Mouse (Mus musculus) lung, postnatal 0 days (tissue): ENCODE measurements at regions not wholly inside any gene's neighbourhood (a gene's known extent, or its start where the extent isn't known, plus 50 kb on each side); places are given as distances from the start of the nearest gene placed in this dataset.

Experiments
- ATAC-seq: fragments of 200-750 bp; cut with Nextera tagmentation; 2 replicates; pipeline ENCODE4 v1.8.0; 2017; ENCODE audit warnings: moderate library complexity
- DNase-seq: peaks from one replicate; pipeline ENCODE4 v3.0.0-alpha.2; 2016; ENCODE audit warnings: low spot score
- H3K27ac ChIP-seq: fragments of 300-500 bp; sonication (generic); 2 replicates; pipeline ENCODE4 v1.5.1; 2014; ENCODE audit warnings: antibody characterized with exemption, mild to moderate bottlenecking, low read length, mixed read lengths
- H3K27me3 ChIP-seq: fragments of 300-500 bp; sonication (generic); replicated peaks from 2 replicates; pipeline ENCODE4 v1.6.1; 2014; ENCODE audit warnings: low read length, mixed read lengths; ENCODE audit not compliant: insufficient read depth
- H3K36me3 ChIP-seq: fragments of 300-500 bp; sonication (generic); 2 replicates; pipeline ENCODE4 v1.6.1; 2014; ENCODE audit warnings: low read length, mixed read lengths; ENCODE audit not compliant: insufficient read depth
- H3K4me1 ChIP-seq: fragments of 300-500 bp; sonication (generic); 2 replicates; pipeline ENCODE4 v1.6.1; 2014; ENCODE audit warnings: antibody characterized with exemption, low read depth, low read length, mixed read lengths; ENCODE audit not compliant: insufficient read depth
- H3K4me2 ChIP-seq: fragments of 300-500 bp; sonication (generic); replicated peaks from 2 replicates; pipeline ENCODE4 v1.6.1; 2014; ENCODE audit warnings: low read depth, mild to moderate bottlenecking, low read length, moderate library complexity, mixed read lengths
- H3K4me3 ChIP-seq: fragments of 300-500 bp; sonication (generic); 2 replicates; pipeline ENCODE4 v1.5.1; 2014; ENCODE audit warnings: low read depth, low read length
- H3K9ac ChIP-seq: fragments of 300-500 bp; sonication (generic); replicated peaks from 2 replicates; pipeline ENCODE4 v1.6.1; 2014; ENCODE audit warnings: low read depth, mild to moderate bottlenecking
- H3K9me3 ChIP-seq: fragments of 300-500 bp; sonication (generic); 2 replicates; pipeline ENCODE4 v1.6.1; 2016; ENCODE audit warnings: low read length, mixed read lengths
- CTCF ChIP-seq: IDR thresholded peaks from 2 replicates; pipeline ENCODE4 v1.5.1; 2016; ENCODE audit warnings: antibody characterized with exemption, mild to moderate bottlenecking
- EP300 ChIP-seq: IDR thresholded peaks from 2 replicates; pipeline ENCODE4 v1.6.1; 2016; ENCODE audit warnings: antibody characterized with exemption, mild to moderate bottlenecking, control low read depth
- WGBS: fragments of 180-500 bp; shearing (Covaris S2); extraction: QIAGEN DNeasy Blood & Tissue Kit; methylation state at CpG from one replicate; pipeline ENCODE4 v1.1.7; 2014; 5-methylcytosine and 5-hydroxymethylcytosine counted together

- H3K4me1 ChIP-seq: no peaks in the 10 kb centered on the region
- no peak overlapping the region for H3K4me3 ChIP-seq
- no peaks in the 10 kb centered on the region for H3K9me3 ChIP-seq
- H3K4me2 ChIP-seq: no peak overlapping the region
- WGBS: 56% methylated on average over 1 of the region's 1 CpGs
- H3K9ac ChIP-seq: no peak overlapping the region
- peak; percentile 56 for DNase-seq
- TF ChIP-seq CTCF (no peak), EP300 (no peak)
- H3K36me3 ChIP-seq: no peaks in the 10 kb centered on the region
- no peak for ATAC-seq
- H3K27ac ChIP-seq: no peak overlapping the region
- H3K27me3 ChIP-seq: no peaks in the 10 kb centered on the region
These were observed 272.9 kb upstream of the Slc10a2 start for GRCm38 (mm10) chr8:5378001-5378400.

- no peak for ATAC-seq
- H3K27me3 ChIP-seq: no peaks in the 10 kb centered on the region
- no peak overlapping the region for H3K9ac ChIP-seq
- H3K36me3 ChIP-seq: no peaks in the 10 kb centered on the region
- TF ChIP-seq EP300 (no peak), CTCF (no peak)
- H3K4me1 ChIP-seq: no peaks in the 10 kb centered on the region
- DNase-seq: no peak
- no peak overlapping the region for H3K4me3 ChIP-seq
- no peaks in the 10 kb centered on the region for H3K9me3 ChIP-seq
- no peak overlapping the region for H3K27ac ChIP-seq
- H3K4me2 ChIP-seq: no peak overlapping the region
These were observed 234.8 kb upstream of the Slc10a2 start for GRCm38 (mm10) chr8:5339953-5340352.

GRCm38 (mm10) chr8:5314594-5314993 is 209.4 kb upstream of the Slc10a2 start:
- H3K9me3 ChIP-seq: no peaks in the 10 kb centered on the region
- no peak for DNase-seq
- TF ChIP-seq CTCF: no peak
- no peak for TF ChIP-seq EP300
- H3K27ac ChIP-seq: no peak overlapping the region
- H3K4me1 ChIP-seq: no peaks in the 10 kb centered on the region
- H3K4me2 ChIP-seq: no peak overlapping the region
- 67% methylated on average over 1 of the region's 1 CpGs for WGBS
- no peak overlapping the region for H3K9ac ChIP-seq
- no peak overlapping the region for H3K4me3 ChIP-seq
- ATAC-seq: no peak
- H3K36me3 ChIP-seq: no peaks in the 10 kb centered on the region
- H3K27me3 ChIP-seq: no peaks in the 10 kb centered on the region

- ATAC-seq (peak; percentile 56), DNase-seq (peak; percentile 40)
- Histone ChIP-seq H3K9me3 (no peaks in the 10 kb centered on the region), H3K4me3 (no peak overlapping the region), H3K27ac (no peak overlapping the region), H3K4me1 (no peaks in the 10 kb centered on the region), H3K4me2 (no peak overlapping the region), H3K27me3 (no peaks in the 10 kb centered on the region), H3K9ac (no peak overlapping the region), H3K36me3 (no peaks in the 10 kb centered on the region)
- no peak for TF ChIP-seq CTCF
These were observed 194.8 kb upstream of the Slc10a2 start for GRCm38 (mm10) chr8:5299982-5300381.

- ATAC-seq: no peak
- H3K9ac ChIP-seq: no peak overlapping the region
- no peak overlapping the region for H3K27ac ChIP-seq
- peak; percentile 72 for DNase-seq
- no peaks in the 10 kb centered on the region for H3K9me3 ChIP-seq
- no peaks in the 10 kb centered on the region for H3K36me3 ChIP-seq
- H3K4me3 ChIP-seq: no peak overlapping the region
- no peaks in the 10 kb centered on the region for H3K27me3 ChIP-seq
- no peaks in the 10 kb centered on the region for H3K4me1 ChIP-seq
- TF ChIP-seq CTCF (peak; percentile 33), EP300 (no peak)
- no peak overlapping the region for H3K4me2 ChIP-seq
These were observed 192.0 kb upstream of the Slc10a2 start for GRCm38 (mm10) chr8:5297190-5297589.

- Histone ChIP-seq H3K36me3 (no peaks in the 10 kb centered on the region), H3K4me2 (no peak overlapping the region), H3K4me3 (no peak overlapping the region), H3K27ac (no peak overlapping the region), H3K9ac (no peak overlapping the region), H3K9me3 (no peaks in the 10 kb centered on the region), H3K27me3 (no peaks in the 10 kb centered on the region), H3K4me1 (no peaks in the 10 kb centered on the region)
- TF ChIP-seq CTCF (no peak), EP300 (no peak)
- 88% methylated on average over 5 of the region's 5 CpGs for WGBS
- DNase-seq (no peak), ATAC-seq (no peak)
These were observed 180.6 kb upstream of the Slc10a2 start for GRCm38 (mm10) chr8:5285708-5286161.

GRCm38 (mm10) chr8:5283799-5284198 is 178.6 kb upstream of the Slc10a2 start:
- ATAC-seq: no peak
- no peak for DNase-seq
- Histone ChIP-seq H3K9ac (no peak overlapping the region), H3K4me2 (no peak overlapping the region), H3K4me1 (no peaks in the 10 kb centered on the region), H3K36me3 (no peaks in the 10 kb centered on the region), H3K27me3 (no peaks in the 10 kb centered on the region), H3K4me3 (no peak overlapping the region), H3K27ac (no peak overlapping the region), H3K9me3 (no peaks in the 10 kb centered on the region)
- TF ChIP-seq CTCF (no peak), EP300 (no peak)
